Mouse (Mus musculus) ES-E14 (cell line): Measurements from ENCODE around the gene Bcl2l12.

Source experiments
- CHD2 ChIP-seq: IDR thresholded peaks from 2 replicates; pipeline ENCODE4 v1.6.1; 2014; ENCODE audit warnings: mild to moderate bottlenecking, low read depth, low read length, inconsistent platforms
- HCFC1 ChIP-seq: IDR thresholded peaks from 2 replicates; pipeline ENCODE4 v1.6.1; 2012; ENCODE audit warnings: low read length, inconsistent platforms, borderline replicate concordance; ENCODE audit not compliant: insufficient read depth
- MAFK ChIP-seq: IDR thresholded peaks from 2 replicates; pipeline ENCODE4 v1.6.1; 2014; ENCODE audit warnings: mild to moderate bottlenecking, low read depth, low read length, inconsistent platforms; ENCODE audit not compliant: insufficient read depth
- ZC3H11A ChIP-seq: IDR thresholded peaks from 2 replicates; pipeline ENCODE4 v1.6.1; 2012; ENCODE audit warnings: low read depth, mild to moderate bottlenecking, inconsistent platforms, low read length, borderline replicate concordance
- ZNF384 ChIP-seq: IDR thresholded peaks from 2 replicates; pipeline ENCODE4 v1.6.1; 2012; ENCODE audit warnings: low read depth, low read length, inconsistent platforms

DNA sequence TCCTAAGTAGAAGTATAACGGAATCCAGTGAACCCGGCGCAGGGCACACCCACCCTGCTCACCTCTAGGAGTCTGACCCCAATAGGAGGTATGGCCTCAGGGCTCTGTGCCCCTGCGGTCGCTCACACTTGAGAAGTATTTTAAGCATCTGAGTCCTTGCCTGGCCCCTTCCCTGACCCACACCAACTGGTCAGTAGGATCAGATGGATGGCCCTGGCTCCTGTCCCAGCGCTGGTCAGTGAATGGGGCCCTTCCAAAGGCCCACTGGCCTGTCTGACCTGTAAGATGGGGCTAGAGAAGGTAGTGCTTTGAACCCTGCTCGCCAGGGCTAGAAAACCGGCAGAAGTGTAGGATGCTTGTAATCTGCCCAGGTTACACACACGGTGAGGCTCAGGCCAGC is 42.3 kb upstream of the Bcl2l12 start:
- TF ChIP-seq CHD2 (no peak), HCFC1 (no peak), ZC3H11A (no peak), ZNF384 (no peak), MAFK (no peak)
